Mouse (Mus musculus): Measurements from ENCODE around the gene Akt1.

DNA sequence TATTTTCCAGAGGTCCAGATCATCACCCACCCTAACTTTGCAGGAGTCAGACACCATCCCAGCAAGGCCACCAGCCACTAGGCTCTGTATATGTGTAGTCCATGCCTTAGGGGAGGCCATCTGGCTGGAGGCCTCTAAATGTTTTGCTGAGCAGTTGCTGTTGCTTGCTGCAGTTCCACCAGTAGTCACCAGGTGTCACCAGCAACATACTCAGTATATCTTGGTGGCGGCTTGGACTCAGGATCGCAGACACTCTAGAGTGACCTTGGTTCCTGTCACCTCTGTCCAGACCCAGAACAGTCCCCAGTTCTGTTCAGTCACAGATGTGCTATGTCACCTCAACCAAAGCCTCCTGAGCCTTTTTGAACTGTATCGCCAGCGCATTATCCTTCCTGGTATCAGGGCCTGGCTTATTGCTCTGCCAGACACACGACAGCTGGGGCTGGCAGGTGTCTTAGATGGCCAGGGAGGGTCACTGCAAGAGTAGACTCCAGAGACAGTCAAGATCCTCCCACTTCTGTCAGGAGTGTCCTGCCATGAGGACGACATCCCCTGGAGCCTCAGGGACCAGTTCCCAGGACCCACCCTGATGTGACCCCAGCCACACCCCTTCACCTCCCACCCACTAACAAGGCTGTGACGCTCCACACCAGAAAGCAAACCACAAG lies 21.4 kb downstream of the Akt1 start:
- TF ChIP-seq CTCF (IDR thresholded peaks at IDR 0.05) (peak; percentile 98), POLR2A (IDR thresholded peaks at IDR 0.05; ENCODE audit: insufficient read depth, low read depth, low read length) (0 out of 2 replicates have a peak, but pooled peaks have one; percentile 2), EP300 (IDR thresholded peaks at IDR 0.05; ENCODE audit: insufficient read depth, low read depth, low read length) (peak; percentile 99)
